16 mouse cellular contexts compared by ENCODE assay signal in the genomic region with DNA sequence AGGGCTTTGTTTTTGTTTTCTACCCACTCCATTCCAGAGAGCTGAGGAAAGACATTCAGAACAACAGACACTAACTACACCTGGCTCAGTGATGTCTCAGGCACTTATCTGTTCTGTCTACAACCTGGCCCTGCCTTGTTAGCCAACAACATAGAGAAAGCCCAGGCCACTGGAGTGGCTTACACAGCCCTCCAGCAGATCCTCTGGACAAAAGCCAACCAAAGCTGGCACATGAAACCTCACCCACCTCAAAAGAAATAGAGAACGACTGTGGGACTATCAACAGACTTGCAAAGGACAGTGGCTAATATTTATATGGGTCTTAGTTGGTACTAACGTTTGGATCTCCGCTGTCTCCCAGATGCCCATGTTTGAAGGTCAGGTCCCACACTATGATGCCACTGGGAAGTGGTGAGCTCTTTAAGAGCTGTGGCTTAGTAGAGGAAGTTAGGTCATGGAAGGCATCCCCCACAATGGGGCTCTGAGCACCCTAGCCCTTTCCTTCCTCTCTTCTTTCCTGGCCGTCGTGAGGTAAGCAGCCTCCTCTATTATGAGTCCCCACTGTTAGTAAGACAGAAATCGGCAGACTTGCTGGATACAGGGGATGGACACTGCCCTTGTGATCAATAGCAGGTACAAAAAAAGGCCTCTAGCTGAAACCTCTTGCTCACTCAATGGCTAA. TPM values are rescaled to one million over a fixed set of nuclear protein-coding genes. Genes with fewer than 3 reads are reported as not detected.
DNase-seq lines count a peak whose midpoint lies in the region; ATAC-seq and TF ChIP-seq lines count a peak whose summit lies in the region.
"Had no signal": no experiment of that assay in that cellular context is flagged by ENCODE, and none has a peak within 500 bp of the region (broad histone marks: within the 10 kb centered on the region; RNA-seq: fewer than 3 reads in every experiment).

No protein-coding gene starts in this region.

- peaks cover 31% of the 10 kb centered on the region for H3K4me1 ChIP-seq in heart, adult 2 months (ENCODE audit: control insufficient read depth, insufficient read depth, low read length)
- H3K4me1 ChIP-seq in heart, embryonic 11.5 days (ENCODE audit: control insufficient read depth, insufficient read depth, low read length): peaks cover 35% of the 10 kb centered on the region
- H3K4me1 ChIP-seq in thymus, adult 2 months (replicated peaks; ENCODE audit: control insufficient read depth, insufficient read depth, low read length): peaks cover 29% of the 10 kb centered on the region
- peaks cover 49% of the 10 kb centered on the region for H3K4me1 ChIP-seq in heart, embryonic 15.5 days (replicated peaks)
- H3K4me1 ChIP-seq in stomach, postnatal 0 days (replicated peaks; ENCODE audit: control insufficient read depth, insufficient read depth): peaks cover 13% of the 10 kb centered on the region; the same call in 1 of the 2 replicates

- 46% methylated on average over 6 of the region's 6 CpGs for WGBS in heart, adult 2 months
- WGBS in heart, embryonic 11.5 days (ENCODE audit: insufficient replicate concordance): 79% methylated on average over 6 of the region's 6 CpGs
- WGBS in thymus, adult 2 months: 21% methylated on average over 6 of the region's 6 CpGs
- WGBS in heart, embryonic 15.5 days: 65% methylated on average over 6 of the region's 6 CpGs
- WGBS in stomach, postnatal 0 days: 61% methylated on average over 6 of the region's 6 CpGs

- intact Hi-C loops in heart, adult 2 months (cut with DNase I): no loop called here
- intact Hi-C loops in left cerebral cortex, adult 2 months (cut with DNase I): no loop called here

- peak overlapping the region; percentile 20 for H3K27ac ChIP-seq in heart, adult 2 months
- H3K27ac ChIP-seq in heart, embryonic 11.5 days (ENCODE audit: low read depth, low read length): no peak overlapping the region
- H3K27ac ChIP-seq in thymus, adult 2 months (ENCODE audit: control insufficient read depth, insufficient read depth, low read length): no peak overlapping the region
- peak overlapping the region; percentile 20 for H3K27ac ChIP-seq in heart, embryonic 15.5 days
- peak overlapping the region; percentile 67; the same call in 1 of the 2 replicates for H3K27ac ChIP-seq in stomach, postnatal 0 days (replicated peaks)
- H3K27ac ChIP-seq in left cerebral cortex, adult 2 months: no peak overlapping the region
- H3K27ac ChIP-seq: embryonic facial prominence, embryonic 10.5 days; midbrain, embryonic 15.5 days had no signal

- DNase-seq in heart, adult 2 months: peak in 1 of 2 experiments; percentile 31
- peak; percentile 24 for DNase-seq in thymus, postnatal 0 days (ENCODE audit: low spot score)
- DNase-seq in thymus, adult 2 months: no peak
- no peak for DNase-seq in stomach, postnatal 0 days (ENCODE audit: low spot score)
- DNase-seq in embryo, embryonic 9.5 days (ENCODE audit: extremely low spot score): no peak
- DNase-seq in left cerebral cortex, adult 2 months (ENCODE audit: extremely low spot score in 1 of 2, low spot score in 2 of 2): no peak
- DNase-seq: adrenal gland, postnatal 36 days; kidney, adult 18-20 months; liver; thymus, postnatal 25 days had no signal

- H3K4me2 ChIP-seq in heart, embryonic 11.5 days: no peak overlapping the region
- no peak overlapping the region for H3K4me2 ChIP-seq in heart, embryonic 15.5 days
- H3K4me2 ChIP-seq in stomach, postnatal 0 days (replicated peaks; ENCODE audit: low read depth): no peak overlapping the region
- H3K4me2 ChIP-seq: midbrain, embryonic 15.5 days had no signal

- no peak for TF ChIP-seq POLR2A in heart, adult 2 months (IDR thresholded peaks at IDR 0.05; ENCODE audit: insufficient read depth, low read depth, low read length)
- TF ChIP-seq POLR2A in thymus, adult 2 months (IDR thresholded peaks at IDR 0.05; ENCODE audit: control insufficient read depth, extremely low read depth, insufficient read depth, low read length, poor library complexity): no peak

- no peak overlapping the region for H3K9ac ChIP-seq in heart, adult 2 months (ENCODE audit: low read depth, low read length)
- no peak overlapping the region for H3K9ac ChIP-seq in heart, embryonic 11.5 days (ENCODE audit: low read depth, low read length)
- no peak overlapping the region for H3K9ac ChIP-seq in heart, embryonic 15.5 days
- H3K9ac ChIP-seq in stomach, postnatal 0 days (ENCODE audit: low read length): no peak overlapping the region
- H3K9ac ChIP-seq: midbrain, embryonic 15.5 days had no signal

- no peak for TF ChIP-seq EP300 in heart, adult 2 months (IDR thresholded peaks at IDR 0.05; ENCODE audit: insufficient read depth, low read depth, low read length)
- TF ChIP-seq EP300 in stomach, postnatal 0 days (optimal IDR thresholded peaks at IDR 0.05): no peak

- no peaks in the 10 kb centered on the region for H3K9me3 ChIP-seq in heart, embryonic 11.5 days (replicated peaks; ENCODE audit: control insufficient read depth, low read length)
- no peaks in the 10 kb centered on the region for H3K9me3 ChIP-seq in heart, embryonic 15.5 days (replicated peaks)
- H3K9me3 ChIP-seq in stomach, postnatal 0 days (ENCODE audit: control insufficient read depth, low read length): no peaks in the 10 kb centered on the region
- H3K9me3 ChIP-seq: embryonic facial prominence, embryonic 10.5 days; hindbrain, embryonic 10.5 days; midbrain, embryonic 15.5 days had no signal

- no peak overlapping the region for H3K4me3 ChIP-seq in heart, adult 2 months
- no peak overlapping the region for H3K4me3 ChIP-seq in heart, embryonic 11.5 days (ENCODE audit: low read depth, low read length)
- no peak overlapping the region for H3K4me3 ChIP-seq in thymus, adult 2 months (ENCODE audit: control insufficient read depth, insufficient read depth, low read length)
- H3K4me3 ChIP-seq in heart, embryonic 15.5 days: no peak overlapping the region
- H3K4me3 ChIP-seq in stomach, postnatal 0 days (ENCODE audit: low read depth, low read length): no peak overlapping the region
- H3K4me3 ChIP-seq in left cerebral cortex, adult 2 months: no peak overlapping the region
- H3K4me3 ChIP-seq: embryonic facial prominence, embryonic 10.5 days; hindbrain, embryonic 10.5 days; midbrain, embryonic 15.5 days had no signal

- H3K79me2 ChIP-seq in heart, adult 2 months (replicated peaks; ENCODE audit: control insufficient read depth, insufficient read depth, low read length): peaks cover 7% of the 10 kb centered on the region; the same call in 1 of the 2 replicates

- peaks cover 1% of the 10 kb centered on the region for H3K36me3 ChIP-seq in heart, adult 2 months (ENCODE audit: control insufficient read depth, insufficient read depth, low read length)
- no peaks in the 10 kb centered on the region for H3K36me3 ChIP-seq in heart, embryonic 11.5 days (ENCODE audit: control insufficient read depth, insufficient read depth, low read length)
- no peaks in the 10 kb centered on the region for H3K36me3 ChIP-seq in thymus, adult 2 months (ENCODE audit: control insufficient read depth, insufficient read depth, low read length)
- no peaks in the 10 kb centered on the region for H3K36me3 ChIP-seq in heart, embryonic 15.5 days
- no peaks in the 10 kb centered on the region for H3K36me3 ChIP-seq in stomach, postnatal 0 days (ENCODE audit: control insufficient read depth, insufficient read depth, low read length)
- H3K36me3 ChIP-seq: embryonic facial prominence, embryonic 10.5 days; hindbrain, embryonic 10.5 days; midbrain, embryonic 15.5 days had no signal

- no peaks in the 10 kb centered on the region for H3K27me3 ChIP-seq in heart, adult 2 months (ENCODE audit: control insufficient read depth, insufficient read depth, low read length)
- no peaks in the 10 kb centered on the region for H3K27me3 ChIP-seq in heart, embryonic 11.5 days (ENCODE audit: control insufficient read depth, insufficient read depth, low read length)
- no peaks in the 10 kb centered on the region for H3K27me3 ChIP-seq in thymus, adult 2 months (ENCODE audit: control insufficient read depth, insufficient read depth, low read length)
- no peaks in the 10 kb centered on the region for H3K27me3 ChIP-seq in heart, embryonic 15.5 days
- H3K27me3 ChIP-seq in stomach, postnatal 0 days (ENCODE audit: control insufficient read depth, insufficient read depth, low read length): no peaks in the 10 kb centered on the region
- H3K27me3 ChIP-seq: CH12.LX; midbrain, embryonic 15.5 days had no signal

- no peak for ATAC-seq in heart, embryonic 11.5 days (replicated peaks; ENCODE audit: insufficient number of reproducible peaks, low FRiP score, low TSS enrichment)
- ATAC-seq in heart, embryonic 15.5 days (replicated peaks; ENCODE audit: insufficient number of reproducible peaks, insufficient read depth, low FRiP score, low read depth): no peak; the same call in 1 of the 2 replicates
- no peak for ATAC-seq in stomach, postnatal 0 days (ENCODE audit: low FRiP score, low TSS enrichment)
- ATAC-seq: midbrain, embryonic 15.5 days had no signal

- no peak for TF ChIP-seq CTCF in heart, adult 2 months (IDR thresholded peaks at IDR 0.05)
- no peak for TF ChIP-seq CTCF in thymus, adult 2 months (IDR thresholded peaks at IDR 0.05; ENCODE audit: borderline replicate concordance, control insufficient read depth, extremely low read depth, insufficient read depth, low read length, poor library complexity)
- no peak for TF ChIP-seq CTCF in stomach, postnatal 0 days (IDR thresholded peaks at IDR 0.05; ENCODE audit: low read depth)
- TF ChIP-seq CTCF in left cerebral cortex, adult 2 months (IDR thresholded peaks at IDR 0.05): no peak

RNA-seq across cellular contexts. Expression of gene Sgms1, which starts 10.1 kb away (rescaled TPM):
- total RNA-seq in heart, adult 2 months (2021): 10 to 100 TPM; 60.5 to 62.1 TPM
- 27.0 and 42.5 TPM in 2 replicates for polyA plus RNA-seq in heart, adult 2 months (2012; rRNA removed)
- polyA plus RNA-seq in heart, embryonic 11.5 days (2014; fragmentation: Nextera tagmentation; extraction: Ambion mirVana): 36.8 and 40.6 TPM in 2 replicates
- polyA plus RNA-seq in thymus, postnatal 0 days (2015; fragmentation: Nextera tagmentation; extraction: Ambion mirVana): 3.8 and 5.3 TPM in 2 replicates
- polyA plus RNA-seq in thymus, adult 2 months (2012; rRNA removed): 5.9 and 7.4 TPM in 2 replicates
- polyA plus RNA-seq in heart, embryonic 15.5 days (2015; fragmentation: Nextera tagmentation; extraction: Ambion mirVana): 36.7 and 40.3 TPM in 2 replicates
- polyA plus RNA-seq in stomach, postnatal 0 days (2015; fragmentation: Nextera tagmentation; extraction: Ambion mirVana): 27.2 and 29.3 TPM in 2 replicates
- 10 to 100 TPM; 58.8 to 59.5 TPM for total RNA-seq in left cerebral cortex, adult 2 months (2021)

Comparison
In these comparisons a context has a peak if more than half of its experiments do, and no peak if none do; other contexts are left out.
1. H3K27ac ChIP-seq: peak in heart, adult 2 months (single experiment), heart, embryonic 15.5 days (single experiment) and stomach, postnatal 0 days (single experiment); none in heart, embryonic 11.5 days (single experiment), thymus, adult 2 months (single experiment) and left cerebral cortex, adult 2 months (single experiment).